Mouse (Mus musculus) CH12F3 (cell line): Measurements from ENCODE around the gene Cwc27.

ENCODE experiments used
- in situ Hi-C: fragments of 300-500 bp; cut with MboI; formaldehyde crosslinking; loops from 2 replicates; pipeline ENCODE4 v1.14.3; 2020; ENCODE audit warnings: low sequenced_read_pairs

The Cwc27 gene

DNA sequence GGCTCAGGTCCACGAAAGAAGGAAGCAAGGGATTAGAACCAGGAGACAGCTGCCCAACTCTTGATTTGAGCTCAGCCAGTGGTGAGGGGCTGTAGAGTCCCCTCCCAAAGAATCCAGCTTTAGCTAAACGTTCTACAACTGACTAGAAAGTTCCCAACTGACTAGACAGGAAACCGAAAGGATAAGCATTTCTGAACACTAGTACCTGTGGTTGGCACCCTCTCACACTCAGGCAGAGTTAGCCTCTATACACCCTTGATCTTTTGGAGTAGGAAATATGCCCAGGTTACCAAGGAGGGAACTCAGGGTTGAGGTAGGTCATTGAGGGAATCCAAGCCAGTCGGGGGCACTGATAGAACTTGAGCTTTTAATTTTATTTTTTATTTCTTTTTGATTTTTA is 199.7 kb downstream of the Cwc27 start:
- in situ Hi-C loops = no loop called here

DNA sequence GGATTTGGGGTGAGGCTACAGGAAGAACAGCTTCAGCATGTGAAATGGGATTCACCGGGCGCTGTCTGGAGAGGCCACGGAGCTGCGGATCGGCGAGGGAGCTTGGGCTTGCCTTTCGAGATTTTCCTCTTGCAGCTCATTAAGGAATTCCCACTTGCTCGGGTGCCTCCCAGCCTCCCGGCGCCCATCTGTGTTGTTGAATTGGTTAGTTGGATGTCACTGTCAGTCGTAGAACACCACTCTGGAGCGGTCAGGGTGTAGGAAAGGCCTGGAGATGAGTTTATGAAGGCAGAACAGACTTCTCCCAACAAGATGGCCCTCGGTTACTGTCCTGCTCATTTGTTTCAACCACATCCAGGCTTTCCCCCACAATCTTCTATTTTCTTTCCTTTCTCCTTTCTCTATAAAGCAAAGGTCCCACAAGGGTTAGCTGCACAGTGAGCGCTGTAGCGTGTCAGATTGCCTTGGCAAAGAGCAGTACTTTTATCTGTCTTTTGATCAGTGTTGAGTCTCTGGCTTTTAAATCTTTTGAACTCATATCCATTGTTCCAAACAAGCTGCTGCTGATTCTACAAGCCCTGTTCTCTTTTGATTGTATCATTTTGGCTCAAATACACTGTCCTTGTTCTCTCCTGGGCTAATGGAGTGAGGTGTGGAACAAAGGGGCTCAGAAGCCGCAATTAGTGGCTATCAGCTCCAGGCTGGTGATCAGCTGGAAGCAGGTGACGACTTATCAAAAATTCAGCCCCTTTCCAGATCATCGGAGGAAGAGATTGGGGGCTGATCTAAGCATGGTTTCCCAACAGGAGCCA is 200.7 kb downstream of the Cwc27 start:
- in situ Hi-C loops = no loop called here

DNA sequence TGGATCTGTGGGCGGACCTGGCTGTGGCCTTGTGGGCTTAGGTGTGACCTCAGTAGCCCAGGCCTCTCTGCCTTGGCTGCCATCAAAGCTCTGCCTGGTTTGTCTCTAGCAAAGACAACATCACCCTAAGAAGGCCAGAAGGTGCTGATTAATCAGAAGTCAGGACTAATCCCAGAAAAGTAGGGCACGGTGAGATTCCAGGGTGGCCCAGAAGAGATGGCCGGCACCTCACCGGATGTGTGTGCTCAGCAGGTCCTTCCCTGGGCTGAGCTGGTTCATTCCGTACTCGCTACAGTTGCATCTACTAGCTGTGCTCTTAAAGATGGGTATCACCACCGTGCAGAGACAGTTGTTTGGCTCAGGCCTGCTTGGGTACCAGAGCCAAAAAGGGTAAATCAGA is 201.8 kb downstream of the Cwc27 start:
- in situ Hi-C loops = no loop called here

DNA sequence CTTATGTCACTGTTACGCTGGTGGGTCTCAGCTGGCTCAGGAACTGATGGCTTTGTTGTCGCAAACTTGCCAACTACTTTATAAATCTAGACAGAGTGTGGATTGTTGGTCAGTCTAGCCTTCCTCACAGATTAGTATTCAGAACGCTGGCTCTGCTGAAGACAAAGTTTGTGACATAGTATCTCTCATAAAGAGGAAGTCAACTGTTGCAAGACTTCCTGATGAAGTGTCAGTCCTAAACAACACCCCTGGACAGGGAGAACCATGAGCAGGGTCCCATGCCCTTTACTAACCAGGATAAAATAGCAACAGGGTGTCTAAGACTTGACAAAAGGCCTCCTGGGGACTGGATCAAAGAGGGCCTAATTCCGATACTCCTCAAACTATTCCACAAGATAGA is 205.6 kb downstream of the Cwc27 start:
- in situ Hi-C loops = no loop called here

DNA sequence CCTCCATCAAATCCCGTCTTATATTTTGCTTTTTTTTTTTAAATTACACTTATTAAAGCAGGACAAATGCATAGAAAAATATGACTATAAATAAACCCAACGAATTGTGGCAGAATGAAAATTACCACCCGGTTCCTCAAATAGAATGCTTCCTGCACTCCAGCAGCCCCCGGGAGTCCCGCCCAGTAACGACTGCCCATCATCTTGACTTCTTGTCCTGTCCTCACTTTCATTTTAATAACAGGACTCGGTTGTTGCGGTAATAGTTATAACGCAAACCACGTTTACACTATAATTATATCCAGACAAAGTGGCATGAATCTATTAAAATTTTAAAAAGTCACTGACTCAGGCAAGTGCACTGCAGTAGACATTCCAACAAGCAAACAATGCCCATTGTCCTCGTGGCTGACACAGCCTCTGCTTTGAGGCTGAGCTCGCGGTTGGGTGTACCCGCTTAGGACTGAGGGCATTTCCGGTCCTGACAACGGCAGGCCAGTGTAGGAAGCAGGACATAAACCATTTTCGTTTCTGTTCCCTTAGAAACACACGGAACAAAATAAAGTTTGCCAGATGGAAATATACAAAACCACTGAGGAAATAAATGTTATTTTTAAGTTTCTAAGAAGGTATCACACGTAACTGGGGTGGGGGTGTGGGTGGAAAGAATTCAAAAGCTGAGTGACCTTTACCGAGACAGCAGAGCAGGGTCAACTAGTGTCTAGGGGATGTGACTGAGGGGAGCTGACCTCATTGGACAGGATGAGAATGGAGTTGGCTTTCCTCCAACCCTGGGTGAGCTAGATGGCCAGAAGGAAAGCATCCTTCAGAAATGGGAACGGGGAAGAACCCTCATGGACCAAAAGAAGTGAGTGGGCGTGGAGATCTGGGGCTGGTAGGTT is 206.5 kb downstream of the Cwc27 start:
- in situ Hi-C loops = no loop called here

DNA sequence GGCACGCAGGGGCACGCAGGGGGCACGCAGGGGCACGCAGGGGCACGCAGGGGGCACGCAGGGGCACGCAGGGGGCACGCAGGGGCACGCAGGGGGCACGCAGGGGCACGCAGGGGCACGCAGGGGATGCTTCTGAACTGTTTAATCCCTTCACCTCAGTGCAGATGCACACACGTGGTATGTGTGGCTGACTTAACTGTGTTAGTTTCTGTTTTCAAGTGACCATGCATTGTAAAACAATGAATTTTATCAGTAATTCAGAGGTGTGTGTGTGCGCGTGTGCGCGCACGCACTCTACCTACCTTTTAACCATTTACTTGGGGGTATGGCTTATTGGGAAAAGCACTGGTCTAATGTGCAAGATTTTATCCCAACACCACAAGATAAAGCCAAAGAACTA is 208.4 kb downstream of the Cwc27 start:
- in situ Hi-C loops = no loop called here

DNA sequence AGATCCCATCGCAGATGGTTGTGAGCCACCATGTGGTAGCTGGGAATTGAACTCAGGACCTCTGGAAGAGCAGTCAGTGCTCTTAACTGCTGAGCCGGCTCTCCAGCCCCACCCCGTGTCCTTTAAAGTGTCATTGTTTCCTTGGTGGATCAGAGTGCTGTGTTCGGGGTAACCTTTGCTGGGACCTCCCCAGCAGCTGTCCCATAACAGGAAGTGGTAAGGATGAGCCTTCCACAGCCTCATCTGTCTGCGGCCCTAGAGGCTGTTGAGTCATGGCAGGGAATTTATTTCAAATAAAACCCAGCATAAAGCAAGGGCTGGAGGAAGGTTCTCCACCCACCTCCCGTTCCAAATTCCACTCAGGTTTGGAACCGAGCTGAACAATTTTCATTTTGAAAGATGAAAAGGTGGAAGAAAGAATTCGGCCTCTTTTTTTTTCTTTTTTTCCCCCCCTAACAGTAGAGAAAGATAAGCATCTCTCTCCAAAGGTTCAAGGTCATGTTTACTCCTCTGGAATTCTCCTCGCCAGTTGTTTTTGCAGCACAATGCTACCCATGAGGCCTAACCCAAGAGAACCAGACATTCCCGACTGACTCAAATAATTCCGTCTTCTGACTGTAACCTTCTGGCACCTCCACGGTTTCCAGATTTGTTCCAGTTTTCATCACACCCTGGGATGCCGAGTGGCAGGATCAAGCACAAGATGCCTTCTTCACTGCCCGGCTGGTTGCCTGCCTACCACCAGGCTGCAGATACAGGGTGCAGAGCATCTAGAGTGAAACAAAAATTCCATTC is 210.0 kb downstream of the Cwc27 start:
- in situ Hi-C loops = no loop called here

DNA sequence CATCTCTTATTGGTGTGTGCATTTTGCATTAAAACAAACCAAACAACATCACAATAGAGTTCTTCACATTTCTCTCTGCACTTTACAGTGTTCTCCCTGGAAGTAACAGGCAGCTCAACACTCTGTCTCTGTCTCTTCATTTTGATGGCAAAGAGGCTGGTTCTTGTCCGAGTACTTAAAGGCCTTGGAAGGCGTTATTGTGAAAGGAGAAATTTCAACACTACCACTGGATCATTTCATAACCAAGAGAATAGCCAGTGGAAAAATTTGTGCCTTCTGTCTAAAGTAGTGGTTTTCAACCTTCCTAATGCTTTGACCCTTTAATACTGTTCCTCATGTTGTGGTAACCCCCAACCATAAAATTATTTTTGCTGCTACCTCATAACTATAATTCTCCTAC is 211.8 kb downstream of the Cwc27 start:
- in situ Hi-C loops = no loop called here

DNA sequence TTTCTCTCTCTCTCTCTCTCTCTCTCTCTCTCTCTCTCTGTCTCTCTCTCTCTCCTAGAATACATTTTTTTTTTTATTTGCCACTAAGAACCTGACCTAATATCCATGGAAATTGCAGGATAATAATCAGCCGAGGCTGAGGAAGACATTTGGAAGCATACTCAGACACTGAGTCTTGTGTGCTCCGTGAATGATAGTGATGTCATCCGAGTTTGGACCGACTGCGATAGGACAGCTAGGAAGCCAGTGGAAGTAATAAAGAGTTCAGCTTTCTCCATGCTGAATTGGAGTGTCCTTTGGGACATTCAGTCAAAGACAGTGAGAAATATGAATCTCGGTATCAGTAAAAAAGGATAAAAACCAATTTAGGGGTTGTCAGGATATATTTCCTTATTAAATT is 214.7 kb downstream of the Cwc27 start:
- in situ Hi-C loops = no loop called here

DNA sequence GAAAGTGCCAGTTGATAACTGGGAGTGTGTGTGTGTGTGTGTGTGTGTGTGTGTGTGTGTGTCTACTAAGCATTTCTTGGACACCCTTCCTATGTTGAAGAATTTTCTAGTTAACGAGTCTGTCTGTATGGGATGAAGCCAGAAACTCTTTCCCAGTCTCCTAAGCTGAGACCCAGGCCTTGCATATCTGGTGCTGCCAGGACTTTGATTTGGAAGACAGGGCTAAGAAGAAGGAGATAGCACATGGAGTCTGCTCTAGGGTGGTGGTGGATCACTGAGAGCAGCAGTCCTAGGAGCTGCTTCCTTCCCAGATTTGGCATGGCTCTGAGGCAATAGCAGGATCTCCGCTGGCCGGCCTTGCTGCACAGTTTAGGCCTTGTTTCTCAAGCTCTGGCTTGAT is 215.2 kb downstream of the Cwc27 start:
- in situ Hi-C loops = no loop called here

DNA sequence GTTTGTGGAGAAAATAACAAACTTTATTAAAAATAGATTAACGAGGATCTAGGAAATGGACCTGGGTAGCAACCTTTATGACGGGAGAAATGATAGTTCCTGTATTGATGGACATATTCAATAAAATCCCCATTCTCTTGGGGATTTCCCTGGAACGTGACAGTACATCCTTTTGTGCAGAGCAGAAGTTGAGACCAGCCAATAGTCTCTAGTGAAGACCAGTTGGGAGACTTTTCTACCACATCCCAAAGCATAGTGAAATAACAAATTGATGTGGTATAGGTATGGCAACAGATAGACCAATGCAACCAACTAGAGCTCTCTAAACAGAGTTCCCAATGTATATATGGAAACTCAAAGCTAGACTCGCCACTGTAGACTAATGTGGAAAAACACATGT is 220.7 kb downstream of the Cwc27 start:
- in situ Hi-C loops = no loop called here

DNA sequence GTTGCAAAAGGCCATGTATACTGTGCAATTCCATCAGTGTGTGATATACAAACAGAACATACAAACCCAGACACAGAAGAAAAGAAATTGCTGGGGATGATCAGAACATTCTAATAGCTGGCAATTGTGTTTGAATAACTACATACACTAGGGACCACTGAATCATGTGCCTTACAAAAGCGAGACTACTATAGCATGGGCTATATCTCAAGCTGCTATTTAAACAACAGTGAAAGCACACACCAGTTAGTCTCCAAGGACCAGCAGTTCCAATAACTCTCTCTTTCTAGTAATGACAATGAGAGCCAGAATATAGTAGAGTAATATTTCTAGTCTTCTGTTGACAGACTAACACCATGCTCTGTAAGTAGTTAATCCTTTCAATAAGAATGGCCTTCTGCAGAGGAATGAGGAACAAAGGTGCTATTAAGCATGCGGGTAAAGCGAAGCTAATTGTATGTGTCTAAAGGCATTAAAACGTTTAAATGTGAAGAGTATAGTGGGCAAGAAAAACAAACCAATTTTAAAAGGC is 222.1 kb downstream of the Cwc27 start:
- in situ Hi-C loops = no loop called here

DNA sequence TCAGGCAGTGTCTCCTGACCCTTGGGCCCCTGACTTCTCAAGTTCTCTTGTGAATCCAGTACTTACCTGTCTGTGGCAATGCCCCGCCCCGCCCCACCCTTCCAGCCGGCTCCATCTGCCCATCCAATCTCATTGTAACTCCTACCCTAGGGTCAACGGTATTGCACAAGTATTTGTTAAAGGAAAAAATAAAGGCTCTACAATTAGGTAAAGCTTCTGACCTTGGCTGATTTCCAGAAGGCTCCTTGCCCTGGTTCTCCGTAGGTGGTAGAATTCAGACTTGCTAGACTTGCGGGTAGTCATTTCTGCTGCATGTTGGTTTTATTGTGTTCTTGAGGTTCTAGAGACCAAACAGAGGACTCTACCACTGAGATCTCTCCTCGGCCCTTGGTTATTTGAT is 226.0 kb downstream of the Cwc27 start:
- in situ Hi-C loops = no loop called here

DNA sequence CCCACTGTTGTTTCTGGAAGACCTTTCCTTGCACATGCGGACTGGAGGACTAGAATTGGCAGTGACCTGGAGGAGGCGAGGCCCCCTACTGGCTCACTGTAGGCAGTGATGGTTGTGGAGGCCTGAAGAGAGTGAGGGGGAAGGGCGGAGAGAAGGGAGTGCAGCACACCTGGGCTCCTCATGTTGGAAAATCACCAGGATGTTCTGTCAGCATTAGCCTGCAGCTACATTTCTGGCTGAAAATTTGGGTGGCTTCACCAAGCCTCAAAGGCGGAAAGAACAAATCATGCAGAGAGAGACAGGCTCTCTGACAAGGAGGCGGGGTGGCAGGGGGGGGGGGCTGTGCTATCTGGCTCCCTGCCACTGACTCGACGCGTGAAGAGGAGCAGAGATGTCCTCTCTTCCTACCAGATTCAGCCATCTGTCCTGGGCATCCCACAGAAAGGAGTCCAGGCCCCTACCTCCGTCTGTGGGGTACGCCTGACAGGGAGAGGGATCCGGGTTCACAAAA is 226.8 kb downstream of the Cwc27 start:
- in situ Hi-C loops = no loop called here

DNA sequence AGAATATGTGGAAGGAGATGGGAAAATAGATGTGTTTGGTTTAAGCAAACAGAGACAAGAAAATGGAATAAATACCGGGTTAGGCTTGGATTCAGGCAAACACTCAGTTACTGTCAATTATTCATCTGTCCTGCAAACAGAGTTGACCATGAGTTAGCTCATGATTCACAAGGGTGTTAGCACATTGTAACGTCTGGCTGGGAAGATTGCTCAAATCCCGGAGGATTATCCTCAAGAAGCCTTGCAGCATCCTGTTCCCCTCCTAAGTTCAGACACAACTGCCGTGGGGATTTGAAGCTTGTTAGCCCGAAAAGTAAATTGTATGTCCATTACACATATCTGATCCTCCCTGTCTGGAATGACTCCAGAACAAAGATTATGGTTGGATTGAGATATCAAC is 228.6 kb downstream of the Cwc27 start:
- in situ Hi-C loops = no loop called here
